Mouse (Mus musculus): Measurements from ENCODE around the gene Cep250.

DNA sequence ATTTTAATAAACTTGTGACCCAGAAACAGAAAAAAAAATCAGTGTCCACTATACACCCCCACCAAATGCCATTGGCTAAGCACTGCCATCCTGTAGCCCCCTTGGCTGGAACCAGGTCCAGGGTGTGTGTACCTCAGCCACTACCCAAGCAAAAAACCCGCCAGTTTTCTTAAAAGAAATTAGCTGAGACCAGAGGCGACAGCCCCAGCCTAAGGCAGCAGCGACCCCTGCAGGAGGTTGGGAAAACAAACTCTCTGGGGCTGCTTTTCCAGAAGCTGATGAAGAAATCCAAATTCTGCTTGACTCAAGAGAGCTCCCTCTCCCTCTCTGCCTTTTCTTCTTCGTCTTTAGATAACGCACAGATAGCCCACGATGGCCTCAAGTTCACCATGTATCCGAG lies 10.2 kb upstream of the Cep250 start:
- TF ChIP-seq GATA1 (IDR thresholded peaks at IDR 0.05; ENCODE audit: borderline replicate concordance, low read length), result no peak
- no peak for TF ChIP-seq FLI1 (IDR thresholded peaks at IDR 0.05; ENCODE audit: low read length)
